Mouse (Mus musculus): ENCODE data around the gene Ip6k2.

DNA sequence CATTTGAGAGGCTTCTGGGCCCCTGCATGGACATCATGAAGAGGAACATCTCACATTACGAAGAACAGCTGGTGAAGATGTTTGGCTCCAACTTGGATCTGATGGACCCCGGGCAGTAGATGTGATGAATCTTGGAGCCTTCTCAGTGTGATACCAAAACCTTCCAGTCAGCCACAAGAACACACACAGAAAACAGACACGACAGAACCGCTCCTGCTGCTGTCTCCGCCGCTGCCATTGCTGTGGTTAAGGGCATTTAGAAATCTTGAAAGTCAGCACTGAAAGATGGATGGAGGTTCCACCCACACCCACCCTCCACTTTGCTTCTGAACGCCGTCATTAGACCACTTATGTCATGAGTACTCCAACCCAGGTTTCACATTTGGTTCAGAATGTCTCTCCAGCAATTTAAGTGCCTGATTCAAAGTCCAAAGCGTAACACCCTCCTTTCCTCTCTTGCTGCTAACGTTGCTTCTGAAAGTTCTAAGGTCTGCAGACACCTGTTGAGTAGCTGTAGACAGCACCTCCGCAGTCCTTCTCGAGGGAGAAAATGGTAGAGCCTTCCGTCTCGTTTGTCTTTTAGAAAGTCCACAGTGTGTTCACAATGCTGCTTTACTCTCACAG, 36.6 kb upstream of the Ip6k2 start:
- no peak for TF ChIP-seq CTCF (IDR thresholded peaks at IDR 0.05; ENCODE audit: low read depth, low read length)
- no peak for TF ChIP-seq POLR2AphosphoS5 (IDR thresholded peaks at IDR 0.05; ENCODE audit: insufficient replicate concordance, low read depth, low read length)
- no peak for TF ChIP-seq GATA1 (IDR thresholded peaks at IDR 0.05; ENCODE audit: borderline replicate concordance, low read length)
- TF ChIP-seq TAL1 (conservative IDR thresholded peaks at IDR 0.05; ENCODE audit: low read depth, low read length) = no peak
